Mouse (Mus musculus) mammary gland, adult 2 months (tissue): ENCODE results near the gene Wdr53. TPM values are rescaled to one million over a fixed set of nuclear protein-coding genes. Genes with fewer than 3 reads are reported as not detected.

Source experiments
- polyA plus RNA-seq: library from polyadenylated mRNA; depleted of rRNA; stranded (reverse); fragments of >200 nt; gene quantifications from 2 replicates; pipeline ENCODE4 v1.2.3, GENCODE M21; 2012; ENCODE audit warnings: low replicate concordance; rRNA removed

The Wdr53 gene
- polyA plus RNA-seq: 2.0 and 4.7 TPM in 2 replicates

DNA sequence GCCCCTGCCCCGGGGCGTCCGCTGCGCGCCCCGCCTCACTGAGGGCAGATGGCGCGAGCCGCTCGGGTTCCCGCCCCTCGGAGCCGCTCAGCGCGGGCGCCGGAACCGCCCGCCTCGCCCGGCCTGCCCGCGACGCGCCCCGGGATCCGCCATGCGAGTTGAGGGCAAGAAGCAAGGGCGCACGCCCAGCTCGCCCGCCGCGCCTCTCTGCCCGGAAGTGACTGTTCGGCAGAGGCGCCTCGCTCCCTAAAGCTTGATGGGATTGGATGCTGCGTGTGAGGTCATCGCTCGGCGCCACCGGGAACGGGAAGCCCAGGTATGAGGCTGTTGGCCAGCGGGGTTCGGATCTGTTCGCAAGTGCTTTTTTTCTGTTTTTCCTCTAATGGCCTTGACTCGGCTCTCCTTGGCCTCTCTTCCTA, at the start of gene Wdr53, which contains the start of gene Fbxo45:
Gene Wdr53 (plus strand): TSS at position 276 of the 419 bp plus-strand sequence.
Gene Fbxo45 (minus strand): TSS at position 207 of the 419 bp plus-strand sequence.

GRCm38 (mm10) chr16:32271291-32271690, 24.3 kb downstream of the Wdr53 start, which contains the start of gene Smco1:
Gene Smco1 (plus strand): TSS chr16:32271468.

DNA sequence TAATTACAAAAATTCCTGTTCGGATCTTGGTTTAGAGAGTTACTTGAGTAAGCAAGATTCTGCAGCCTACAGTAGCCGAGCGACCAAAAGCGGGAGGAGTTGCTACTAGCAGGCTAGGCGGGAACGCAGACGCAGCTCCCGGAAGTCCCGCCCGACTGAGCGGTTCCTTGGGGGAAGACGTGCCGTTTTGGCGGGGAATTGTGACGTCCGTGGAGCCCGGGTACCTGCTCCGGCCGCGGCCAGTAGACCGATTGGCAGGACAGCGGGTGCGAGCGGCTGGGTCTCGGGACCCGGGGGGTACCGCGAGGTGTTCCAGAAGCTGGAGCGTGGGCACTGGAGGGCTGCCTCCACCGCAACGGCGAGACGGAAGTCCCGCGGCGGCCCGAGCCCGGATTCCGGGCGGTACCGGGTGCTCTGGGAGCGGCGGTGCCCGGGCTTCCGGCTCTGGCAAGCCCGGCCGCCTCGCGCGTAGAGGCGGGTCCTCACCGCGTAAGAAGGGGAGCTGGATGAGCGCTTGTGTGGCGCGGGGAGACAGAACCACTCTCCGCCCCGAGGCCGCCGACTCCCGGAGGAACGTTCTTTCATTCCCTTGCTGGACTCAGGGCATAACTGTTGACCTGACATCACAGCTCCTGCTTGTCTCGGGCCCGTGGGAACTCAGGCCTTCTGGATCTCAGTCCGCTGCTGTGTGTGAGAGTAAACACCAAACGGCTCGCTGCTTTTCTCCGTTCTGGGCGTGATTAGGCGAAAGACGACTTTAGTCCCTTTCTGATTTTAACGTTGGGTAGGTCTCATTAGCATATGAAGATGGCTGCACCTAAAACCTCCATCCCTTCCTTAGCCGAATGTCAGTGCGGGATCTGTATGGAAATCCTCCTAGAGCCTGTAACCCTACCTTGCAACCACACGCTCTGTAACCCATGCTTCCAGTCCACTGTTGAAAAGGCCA, 30.6 kb downstream of the Wdr53 start, which contains the start of gene Rnf168:
Gene Rnf168 (plus strand): TSS at position 152 of the 949 bp plus-strand sequence.

Other genes starting within 250 kb of the Wdr53 start
- gene Senp5, start 243.9 kb upstream of the Wdr53 start, polyA plus RNA-seq: 2.8 and 6.8 TPM in 2 replicates
- 19.2 and 21.9 TPM in 2 replicates for gene Pak2, start 167.9 kb upstream of the Wdr53 start, polyA plus RNA-seq
- 29.2 and 39.3 TPM in 2 replicates for gene Pigx, start 147.5 kb upstream of the Wdr53 start, polyA plus RNA-seq
- 10.3 and 11.5 TPM in 2 replicates for gene Cep19, start 147.4 kb upstream of the Wdr53 start, polyA plus RNA-seq
- 78.3 and 94.4 TPM in 2 replicates for gene Nrros, start 81.6 kb upstream of the Wdr53 start, polyA plus RNA-seq
- 0.13 and 0.56 TPM in 2 replicates for gene Bex6, start 67.4 kb upstream of the Wdr53 start, polyA plus RNA-seq
- gene Fbxo45, start 69 bp upstream of the Wdr53 start, polyA plus RNA-seq: 5.3 and 6.6 TPM in 2 replicates
- 9.6 TPM in 1 of 2 replicates, not detected in the other for gene Smco1, start 24.2 kb downstream of the Wdr53 start, polyA plus RNA-seq
- 6.2 and 7.4 TPM in 2 replicates for gene Rnf168, start 30.2 kb downstream of the Wdr53 start, polyA plus RNA-seq
- 6.5 and 13.0 TPM in 2 replicates for gene Ubxn7, start 85.0 kb downstream of the Wdr53 start, polyA plus RNA-seq
- gene Tm4sf19, start 153.3 kb downstream of the Wdr53 start, polyA plus RNA-seq: 0.20 TPM in 1 of 2 replicates, not detected in the other
- 2.2 and 4.4 TPM in 2 replicates for gene Tctex1d2, start 172.5 kb downstream of the Wdr53 start, polyA plus RNA-seq
- 23.3 and 36.9 TPM in 2 replicates for gene Pcyt1a, start 183.7 kb downstream of the Wdr53 start, polyA plus RNA-seq
- gene Slc51a, start 240.7 kb downstream of the Wdr53 start, polyA plus RNA-seq: not detected in 2 replicates
- gene Zdhhc19, start 249.0 kb downstream of the Wdr53 start, polyA plus RNA-seq: not detected in 2 replicates